Mouse (Mus musculus): Measurements from ENCODE around the gene Slc16a13.

Gene Slc16a13

GRCm38 (mm10) chr11:70212423-70212822, 8.4 kb downstream of the Slc16a13 start, which contains the start of gene Slc16a11:
Gene Slc16a11 (plus strand): TSS chr11:70212752.
- DNase-seq (ENCODE audit: extremely low spot score, low spot score), result no peak

GRCm38 (mm10) chr11:70211972-70212371, 8.9 kb downstream of the Slc16a13 start:
- DNase-seq (ENCODE audit: extremely low spot score, low spot score), result no peak

GRCm38 (mm10) chr11:70210681-70211080, 10.2 kb downstream of the Slc16a13 start:
- no peak for DNase-seq (ENCODE audit: extremely low spot score, low spot score)

- no peak for DNase-seq (ENCODE audit: extremely low spot score, low spot score)
Observed at GRCm38 (mm10) chr11:70208778-70209388, 12.0 kb downstream of the Slc16a13 start.

GRCm38 (mm10) chr11:70207283-70207682, 13.6 kb downstream of the Slc16a13 start:
- no peak for DNase-seq (ENCODE audit: extremely low spot score, low spot score)

GRCm38 (mm10) chr11:70206801-70207200, 14.1 kb downstream of the Slc16a13 start:
- DNase-seq (ENCODE audit: extremely low spot score, low spot score), result no peak

GRCm38 (mm10) chr11:70201691-70202090, 19.2 kb downstream of the Slc16a13 start:
- peak; percentile 82 for DNase-seq (ENCODE audit: extremely low spot score, low spot score)

- no peak for DNase-seq (ENCODE audit: extremely low spot score, low spot score)
Observed at GRCm38 (mm10) chr11:70200036-70200608, 20.7 kb downstream of the Slc16a13 start.

GRCm38 (mm10) chr11:70199107-70199506, 21.8 kb downstream of the Slc16a13 start:
- no peak for DNase-seq (ENCODE audit: extremely low spot score, low spot score)

GRCm38 (mm10) chr11:70198332-70198731, 22.5 kb downstream of the Slc16a13 start:
- DNase-seq (ENCODE audit: extremely low spot score, low spot score), result no peak

GRCm38 (mm10) chr11:70193354-70194285, 27.2 kb downstream of the Slc16a13 start:
- DNase-seq (ENCODE audit: extremely low spot score, low spot score), result no peak

- no peak for DNase-seq (ENCODE audit: extremely low spot score, low spot score)
Observed at GRCm38 (mm10) chr11:70192157-70192556, 28.7 kb downstream of the Slc16a13 start.

GRCm38 (mm10) chr11:70191188-70191587, 29.7 kb downstream of the Slc16a13 start:
- no peak for DNase-seq (ENCODE audit: extremely low spot score, low spot score)

GRCm38 (mm10) chr11:70189319-70190134, 31.3 kb downstream of the Slc16a13 start:
- no peak for DNase-seq (ENCODE audit: extremely low spot score, low spot score)

- no peak for DNase-seq (ENCODE audit: extremely low spot score, low spot score)
Observed at GRCm38 (mm10) chr11:70185120-70185519, 35.7 kb downstream of the Slc16a13 start.

- no peak for DNase-seq (ENCODE audit: extremely low spot score, low spot score)
Observed at GRCm38 (mm10) chr11:70180496-70180895, 40.4 kb downstream of the Slc16a13 start.

- no peak for DNase-seq (ENCODE audit: extremely low spot score, low spot score)
Observed at GRCm38 (mm10) chr11:70179401-70179800, 41.5 kb downstream of the Slc16a13 start.

- no peak for DNase-seq (ENCODE audit: extremely low spot score, low spot score)
Observed at GRCm38 (mm10) chr11:70178756-70179155, 42.1 kb downstream of the Slc16a13 start.

GRCm38 (mm10) chr11:70178311-70178710, 42.6 kb downstream of the Slc16a13 start:
- DNase-seq (ENCODE audit: extremely low spot score, low spot score), result no peak

GRCm38 (mm10) chr11:70177647-70178046, 43.2 kb downstream of the Slc16a13 start:
- DNase-seq (ENCODE audit: extremely low spot score, low spot score), result no peak

GRCm38 (mm10) chr11:70174491-70174890, 46.4 kb downstream of the Slc16a13 start:
- DNase-seq (ENCODE audit: extremely low spot score, low spot score), result no peak
